Mouse (Mus musculus) thymus, postnatal 25 days (tissue): Measurements from ENCODE around the gene Qprt.

Experiments
- DNase-seq: peaks from one replicate; pipeline ENCODE4 v3.0.0; 2022

Gene Qprt

GRCm38 (mm10) chr7:127121911-127122270 lies at the start of gene Qprt:
TSS of gene Qprt (minus strand) at chr7:127122226.
- no peak for DNase-seq

GRCm38 (mm10) chr7:127166501-127166900 lies 44.5 kb upstream of the Qprt start:
- no peak for DNase-seq

GRCm38 (mm10) chr7:127165607-127166493 lies 43.8 kb upstream of the Qprt start:
- no peak for DNase-seq

GRCm38 (mm10) chr7:127164002-127164401 lies 42.0 kb upstream of the Qprt start:
- DNase-seq = no peak

GRCm38 (mm10) chr7:127162546-127162945 lies 40.5 kb upstream of the Qprt start:
- no peak for DNase-seq

GRCm38 (mm10) chr7:127157548-127157947 lies 35.5 kb upstream of the Qprt start:
- no peak for DNase-seq

- DNase-seq = no peak
Observed at GRCm38 (mm10) chr7:127153477-127153876, 31.5 kb upstream of the Qprt start.

- DNase-seq = no peak
Observed at GRCm38 (mm10) chr7:127152464-127152863, 30.4 kb upstream of the Qprt start.

GRCm38 (mm10) chr7:127147901-127148300 lies 25.9 kb upstream of the Qprt start:
- DNase-seq = no peak

- DNase-seq = no peak
Observed at GRCm38 (mm10) chr7:127146267-127146603, 24.2 kb upstream of the Qprt start.

GRCm38 (mm10) chr7:127145387-127146266 lies 23.6 kb upstream of the Qprt start:
- DNase-seq = no peak

GRCm38 (mm10) chr7:127144412-127144811 lies 22.4 kb upstream of the Qprt start:
- DNase-seq = peak; percentile 46

GRCm38 (mm10) chr7:127142666-127143065 lies 20.6 kb upstream of the Qprt start:
- no peak for DNase-seq

GRCm38 (mm10) chr7:127142214-127142613 lies 20.2 kb upstream of the Qprt start:
- no peak for DNase-seq

GRCm38 (mm10) chr7:127140623-127141404 lies 18.8 kb upstream of the Qprt start:
- peak; percentile 35 for DNase-seq

GRCm38 (mm10) chr7:127139562-127139961 lies 17.5 kb upstream of the Qprt start:
- no peak for DNase-seq

GRCm38 (mm10) chr7:127139100-127139499 lies 17.1 kb upstream of the Qprt start:
- DNase-seq = no peak

- peak; percentile 88 for DNase-seq
Observed at GRCm38 (mm10) chr7:127137262-127138017, 15.4 kb upstream of the Qprt start, which contains the start of gene Spn. TSS of gene Spn (minus strand) at chr7:127137823.

GRCm38 (mm10) chr7:127136181-127137071 lies 14.4 kb upstream of the Qprt start:
- DNase-seq = peak; percentile 50

GRCm38 (mm10) chr7:127134821-127135447 lies 12.9 kb upstream of the Qprt start:
- DNase-seq = peak; percentile 53

- DNase-seq = no peak
Observed at GRCm38 (mm10) chr7:127133125-127133524, 11.1 kb upstream of the Qprt start.
